Mouse (Mus musculus) bone marrow macrophage, adult 2 months (primary cell): Measurements from ENCODE around the gene Fcgr3.

Source experiments
- CTCF ChIP-seq: IDR thresholded peaks from 2 replicates; pipeline ENCODE4 v1.5.1; 2012; ENCODE audit warnings: low read depth, mild to moderate bottlenecking, low read length, moderate library complexity
- POLR2A ChIP-seq: IDR thresholded peaks from 2 replicates; pipeline ENCODE4 v1.6.1; 2012; ENCODE audit warnings: mild to moderate bottlenecking, low read depth, low read length, borderline replicate concordance

DNA sequence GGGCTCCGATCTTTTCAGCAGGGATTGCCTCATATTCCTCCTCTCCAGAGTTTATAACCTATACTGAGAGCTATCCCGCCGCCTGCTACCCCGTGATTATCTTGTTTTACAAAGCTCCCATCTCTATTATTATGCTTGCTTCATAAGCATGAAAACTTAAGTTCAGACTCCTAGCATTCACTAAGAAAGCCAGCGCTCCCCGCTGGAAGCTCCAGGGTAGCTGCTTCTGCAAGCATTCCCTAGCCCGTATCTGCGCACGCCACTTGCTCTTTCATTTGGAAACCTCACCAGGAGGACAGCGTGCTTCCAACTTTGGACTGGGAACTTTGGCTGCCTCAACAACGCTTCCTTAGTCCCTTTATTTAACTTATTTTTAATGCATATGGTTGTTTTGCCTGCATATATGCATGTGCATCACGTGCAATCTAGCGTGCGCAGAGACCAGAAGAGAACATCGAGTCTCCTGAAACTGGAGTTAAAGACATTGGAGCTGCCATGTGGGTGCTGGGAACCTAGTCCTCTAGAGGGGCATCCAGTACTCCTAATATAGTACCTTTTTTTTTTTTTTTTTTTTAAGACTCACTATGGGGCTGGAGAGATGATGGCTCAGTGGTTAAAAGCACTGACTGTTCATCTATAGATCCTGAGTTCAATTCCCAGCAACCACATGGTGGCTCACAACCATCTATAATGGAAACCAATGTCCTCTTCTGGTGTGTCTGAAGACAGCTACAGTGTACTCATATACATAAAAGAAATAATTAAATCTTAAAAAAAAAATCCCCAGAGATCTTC lies 47.2 kb upstream of the Fcgr3 start:
- TF ChIP-seq CTCF (no peak), POLR2A (no peak)
